Mouse (Mus musculus) layer of hippocampus, adult 18-20 months (tissue): Measurements from ENCODE around the gene Mier2. TPM values are rescaled to one million over a fixed set of nuclear protein-coding genes. Genes with fewer than 3 reads are reported as not detected.

Experiments
- DNase-seq, 2 experiments: peaks; one replicate each; pipeline ENCODE4 v3.0.0; 2022; ENCODE audit warnings: low spot score in 2 of 2
- total RNA-seq, 2 experiments: library from RNA; stranded (reverse); gene quantifications; 2 replicates each; pipeline ENCODE4 v1.2.3; 2021

Gene Mier2
- total RNA-seq, 2 experiments from 2014 or later = 54.6 to 61.8 TPM

DNA sequence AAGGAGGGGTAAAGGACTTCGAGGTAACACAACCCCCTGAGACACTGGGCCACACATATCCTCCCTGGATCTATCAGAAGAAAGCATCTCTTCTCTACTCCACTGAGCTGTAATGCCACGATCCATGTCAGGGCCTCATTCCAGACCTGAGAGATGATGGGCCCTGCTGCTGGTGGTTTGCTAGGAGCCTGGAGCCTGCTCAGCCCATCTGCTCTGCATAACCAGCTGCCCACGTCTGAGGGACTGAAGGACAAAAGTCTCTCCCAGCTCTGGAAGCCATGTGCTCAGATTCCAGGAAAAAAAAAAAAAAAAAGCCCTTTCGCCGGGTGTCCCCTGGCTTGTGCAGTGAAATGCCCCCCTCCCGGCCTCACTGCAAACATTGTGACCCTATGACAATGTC, 20.8 kb upstream of the Mier2 start:
- DNase-seq = no peak

DNA sequence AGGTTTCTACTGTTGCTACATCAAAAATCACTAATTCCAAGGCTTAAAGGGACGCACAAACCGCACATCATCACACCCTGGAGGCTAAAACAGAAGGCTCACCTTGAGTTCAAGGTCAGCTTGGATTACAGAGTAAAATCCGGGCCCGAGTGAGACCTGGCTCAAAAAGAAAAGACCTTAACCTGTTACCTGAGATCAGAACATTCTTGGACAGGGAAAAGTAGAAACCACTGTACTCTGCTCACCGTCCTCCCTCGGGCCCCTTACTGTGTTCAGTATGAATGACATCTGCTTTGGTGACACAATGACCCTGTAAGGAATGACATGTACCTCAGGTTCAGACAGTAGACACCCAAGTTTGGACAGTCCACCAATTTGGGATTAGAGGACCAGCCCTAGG, 19.8 kb upstream of the Mier2 start:
- DNase-seq = no peak

DNA sequence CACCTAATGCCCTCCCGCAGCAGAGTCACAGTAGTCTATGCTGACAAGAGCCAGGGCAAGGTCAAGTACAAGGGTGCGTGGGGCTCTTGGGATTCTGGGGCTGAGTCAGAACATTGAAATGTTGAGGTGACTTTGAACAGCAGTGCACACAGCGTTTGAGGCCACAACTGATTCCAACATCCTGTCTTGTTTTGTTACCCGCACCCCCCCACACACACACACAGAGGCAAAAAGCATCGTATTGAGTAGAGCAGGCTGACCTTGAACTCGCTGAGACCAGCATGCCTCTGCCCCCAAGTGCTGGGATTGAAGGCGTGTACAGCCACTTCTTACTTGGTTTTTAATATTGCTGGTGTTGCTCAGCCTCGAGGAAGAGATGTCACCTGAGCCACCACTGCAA, 19.4 kb upstream of the Mier2 start:
- no peak for DNase-seq

DNA sequence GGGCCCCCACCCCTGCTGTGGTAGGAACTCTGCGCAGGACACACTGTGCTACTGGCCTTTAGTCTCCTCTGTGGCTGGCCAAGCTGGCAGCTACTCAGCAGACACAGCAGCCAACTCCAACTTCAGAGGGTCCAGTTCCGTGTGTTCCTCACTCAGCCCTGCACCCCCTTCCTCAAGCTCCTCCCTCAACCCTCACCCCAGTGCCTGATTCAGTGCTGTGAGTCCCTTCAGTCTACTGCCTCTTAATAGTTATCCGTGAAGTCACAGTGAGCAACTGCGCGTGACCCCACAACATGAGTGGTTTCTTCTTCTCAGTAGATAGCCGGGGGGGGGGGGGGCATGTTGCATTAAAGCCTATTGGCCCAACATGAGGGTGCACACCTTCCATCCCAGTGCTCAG, 18.6 kb upstream of the Mier2 start:
- DNase-seq = no peak

DNA sequence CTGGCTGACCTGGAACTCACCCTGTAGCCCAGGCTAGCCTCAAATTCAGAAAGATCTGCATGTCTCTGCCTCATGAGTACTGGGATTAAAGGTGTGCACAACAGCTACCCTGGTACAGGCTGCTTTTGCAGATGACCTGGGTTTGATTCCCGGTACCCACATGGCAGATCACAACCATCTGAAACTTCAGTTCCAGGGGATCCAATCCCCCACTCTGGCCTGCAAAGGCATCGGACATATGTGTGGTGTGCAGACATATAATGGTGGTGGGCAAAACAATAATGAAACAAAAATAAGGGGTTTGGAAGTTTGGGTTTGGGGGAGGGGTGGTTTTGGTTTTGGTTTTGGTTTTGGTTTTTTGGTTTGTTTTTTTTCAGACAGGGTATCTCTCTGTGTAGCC, 16.3 kb upstream of the Mier2 start:
- DNase-seq = no peak

DNA sequence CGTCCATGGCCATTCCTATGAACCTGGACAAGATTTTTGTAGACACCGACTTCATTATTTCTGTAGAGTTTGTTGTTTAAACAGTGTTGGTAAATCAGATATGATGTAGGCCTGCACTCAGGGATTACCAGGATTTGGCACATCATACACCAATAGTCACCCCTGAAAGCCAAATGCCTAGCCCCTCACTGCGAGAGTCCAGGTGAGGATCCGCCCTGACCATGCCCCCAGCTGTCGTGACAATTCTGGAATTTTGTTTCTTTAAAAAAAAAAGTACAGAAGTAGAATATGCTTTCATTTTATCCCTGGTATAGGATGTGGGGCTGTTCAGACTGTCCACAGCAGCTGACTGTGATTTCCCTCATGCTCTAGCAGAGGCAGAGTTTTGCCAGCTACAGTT, 14.9 kb upstream of the Mier2 start:
- DNase-seq = no peak

DNA sequence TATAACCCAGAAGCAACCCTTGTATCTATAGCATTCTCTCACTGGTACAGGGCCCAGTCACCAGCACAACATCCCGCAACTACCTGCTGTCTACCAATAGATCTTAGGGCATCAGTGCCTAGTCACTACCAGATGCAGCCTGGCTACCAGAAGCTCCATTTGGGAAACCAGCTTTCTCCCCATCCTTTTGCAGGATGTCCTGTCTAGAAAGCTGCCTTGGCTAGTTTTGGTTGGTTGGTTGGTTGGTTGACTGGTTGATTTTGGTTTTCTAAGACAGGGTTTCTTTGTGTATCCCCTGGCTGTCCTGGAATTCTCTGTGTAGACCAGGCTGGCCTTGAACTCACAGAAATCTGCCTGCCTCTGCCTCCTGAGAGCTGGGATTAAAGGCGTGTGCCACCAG, 4.7 kb upstream of the Mier2 start:
- DNase-seq = no peak

DNA sequence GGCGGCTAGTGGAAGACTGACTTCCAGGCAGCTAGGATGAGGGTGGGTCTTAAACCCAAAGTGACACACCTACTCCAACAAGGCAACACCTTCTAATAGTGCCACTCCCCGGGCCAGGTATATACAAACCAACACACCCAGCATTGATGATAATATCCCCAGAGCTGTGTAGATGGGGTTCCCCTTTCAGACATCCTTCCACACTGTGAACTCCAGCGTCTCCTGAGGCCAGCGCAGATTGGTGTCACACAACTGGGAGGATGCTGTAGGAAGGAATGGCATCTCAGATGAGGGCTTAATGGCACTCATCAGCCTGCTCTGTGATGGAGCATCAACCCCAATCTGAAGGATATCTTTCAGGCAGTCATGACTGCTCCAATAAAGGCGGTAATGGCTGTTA, 2.5 kb upstream of the Mier2 start:
- no peak for DNase-seq

DNA sequence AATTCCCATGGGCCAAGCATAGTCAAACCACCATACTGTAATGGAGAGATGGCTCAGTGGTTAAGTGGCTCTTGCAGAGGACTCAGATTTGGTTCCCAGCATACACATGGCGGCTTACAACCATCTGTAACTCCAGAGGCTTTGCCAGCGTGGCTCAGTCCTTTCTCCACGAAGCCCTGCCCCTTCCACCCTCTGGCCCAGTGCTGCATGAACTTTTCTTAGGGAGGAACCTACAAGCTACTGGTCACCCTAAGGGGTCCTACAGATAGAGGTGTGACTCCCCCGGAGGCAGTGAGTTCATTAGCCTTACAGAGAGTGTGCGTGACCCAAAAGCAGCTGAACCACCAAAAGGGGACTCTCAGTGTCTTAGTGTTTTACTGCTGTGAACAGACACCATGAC, 2.0 kb upstream of the Mier2 start:
- no peak for DNase-seq

DNA sequence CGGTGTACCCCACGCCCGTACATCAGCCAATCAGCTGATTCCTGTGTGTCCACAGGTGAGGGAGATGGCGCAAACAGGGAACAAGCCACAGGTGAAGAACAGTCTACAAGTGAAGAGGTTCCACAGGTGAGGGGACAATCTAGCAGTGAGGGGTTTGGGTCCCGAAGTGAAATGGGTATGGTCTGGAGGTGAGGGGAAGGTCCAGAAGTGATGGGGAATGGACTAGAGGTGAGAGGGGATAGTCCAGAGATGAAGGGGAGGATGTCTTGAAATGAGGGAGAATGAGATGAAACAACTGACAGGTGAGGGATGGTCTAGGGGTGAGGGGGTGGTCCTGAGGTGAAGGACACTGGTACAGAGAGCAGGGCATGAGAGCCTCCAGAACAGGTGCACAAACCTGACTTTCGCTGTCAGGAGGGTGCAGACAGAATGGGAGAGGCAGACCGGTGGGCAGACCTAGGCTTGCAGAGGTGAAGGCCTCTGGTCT, 282 bp upstream of the Mier2 start:
- DNase-seq = no peak

DNA sequence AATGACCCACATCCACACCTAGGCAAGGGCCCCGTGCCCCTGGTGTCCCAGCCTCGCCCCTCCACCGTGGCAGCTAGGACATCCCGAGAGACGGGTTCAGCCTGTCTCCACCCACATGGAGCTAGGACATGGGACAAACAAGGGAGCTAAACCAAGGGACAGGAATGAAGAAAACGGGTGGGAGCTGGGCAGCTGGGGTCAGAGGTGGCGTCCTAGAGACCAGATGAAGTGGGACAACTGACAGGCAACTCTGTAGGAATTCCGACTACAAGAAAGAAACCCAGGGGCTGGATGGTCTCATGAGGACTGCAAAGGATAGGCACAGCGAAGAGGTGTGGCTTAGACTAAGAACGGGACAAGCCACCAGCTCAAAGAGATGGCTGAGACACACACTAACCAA, 1.3 kb downstream of the Mier2 start:
- DNase-seq = no peak

DNA sequence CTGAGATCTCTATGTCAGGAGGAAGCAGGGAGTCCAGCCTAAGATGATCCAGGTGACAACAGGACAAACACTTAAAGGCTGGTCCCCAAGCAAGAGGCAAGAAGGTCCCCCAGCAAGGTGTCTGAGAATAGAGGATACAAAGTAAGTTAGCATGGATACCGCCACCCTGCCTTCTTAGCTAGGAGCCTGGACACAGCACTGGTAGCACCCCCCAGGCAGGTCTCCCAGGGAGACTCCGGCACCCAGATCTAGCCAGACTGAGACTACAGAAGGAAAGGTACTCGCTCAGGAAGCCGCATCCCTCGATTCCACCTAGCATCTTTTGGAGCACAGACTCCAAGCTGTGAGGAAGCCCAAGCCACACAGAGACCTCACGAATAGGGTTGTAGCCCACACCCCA, 1.8 kb downstream of the Mier2 start:
- no peak for DNase-seq

DNA sequence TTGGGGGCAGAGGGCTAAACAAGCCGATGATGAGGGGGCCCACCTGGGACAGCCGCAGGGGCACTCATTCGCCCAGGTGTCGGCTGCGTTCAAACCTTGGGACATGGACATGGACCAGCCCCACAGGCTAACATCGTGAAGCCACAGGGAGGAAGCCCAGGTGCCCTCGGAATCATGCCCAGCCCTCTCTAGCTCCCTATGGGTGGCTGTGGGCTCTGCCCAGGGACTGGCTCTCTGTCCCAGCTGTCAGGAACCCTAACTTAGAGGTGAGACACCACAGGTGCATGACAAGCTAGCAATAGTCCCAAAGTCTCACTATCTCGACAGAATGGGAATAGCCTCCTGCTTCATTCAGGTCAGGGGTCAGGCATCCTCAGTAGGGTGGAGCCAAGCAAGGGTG, 2.5 kb downstream of the Mier2 start:
- DNase-seq = no peak

DNA sequence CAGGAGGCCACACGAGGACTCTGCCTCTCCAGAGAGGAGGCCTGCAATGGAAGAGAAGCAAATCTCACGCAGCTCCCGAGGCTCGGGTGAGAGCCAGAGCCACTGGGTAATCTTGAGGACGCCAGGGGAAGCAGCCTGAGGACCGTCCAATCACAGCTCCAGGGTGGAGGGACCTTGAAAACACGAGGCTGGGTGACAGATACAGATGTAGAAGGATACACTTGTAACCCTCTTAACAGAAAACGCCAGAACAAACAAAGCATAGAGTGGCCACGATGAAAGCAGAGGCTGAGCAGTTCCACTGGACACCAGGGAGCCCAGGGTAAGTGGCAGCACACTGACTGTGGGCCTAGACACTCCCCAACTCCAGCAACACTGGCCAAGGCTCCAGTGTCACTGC, 4.6 kb downstream of the Mier2 start:
- DNase-seq = no peak

DNA sequence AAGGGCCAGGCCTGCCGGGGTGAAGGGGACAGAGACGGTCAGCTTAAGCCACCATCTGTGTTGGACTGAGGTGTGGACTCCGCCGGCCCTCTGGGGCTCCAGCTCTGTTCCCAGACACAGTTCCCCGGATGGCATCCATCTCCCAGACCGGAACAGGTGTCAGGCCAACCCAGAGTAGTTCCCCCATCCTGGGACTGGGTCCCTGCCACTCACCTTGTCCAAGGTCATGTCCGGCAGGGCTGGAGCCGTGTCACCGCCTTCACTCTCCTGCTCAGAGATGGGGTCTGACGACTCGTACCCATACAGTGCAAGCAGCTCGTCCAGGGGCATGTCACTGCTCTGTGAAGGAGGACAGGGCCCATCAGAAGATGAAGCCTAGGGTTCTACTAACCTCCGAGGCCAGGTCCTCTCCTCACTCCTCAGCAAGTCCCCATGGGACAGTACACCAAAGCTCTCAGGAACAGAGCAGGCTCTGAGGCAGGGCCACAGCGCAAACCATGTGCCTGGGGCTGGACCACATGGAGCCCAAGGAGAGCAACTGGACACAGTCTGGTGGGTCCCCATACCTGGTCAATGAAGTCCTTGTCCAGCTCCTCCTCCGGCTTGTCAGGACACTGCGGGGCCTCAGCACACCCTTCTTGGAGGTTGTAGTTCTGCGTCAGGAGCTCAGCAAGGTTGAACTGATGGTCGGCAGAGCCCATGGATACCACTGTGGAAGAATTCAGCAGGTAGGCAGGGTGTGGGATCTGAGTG, 5.9 kb downstream of the Mier2 start:
- no peak for DNase-seq

DNA sequence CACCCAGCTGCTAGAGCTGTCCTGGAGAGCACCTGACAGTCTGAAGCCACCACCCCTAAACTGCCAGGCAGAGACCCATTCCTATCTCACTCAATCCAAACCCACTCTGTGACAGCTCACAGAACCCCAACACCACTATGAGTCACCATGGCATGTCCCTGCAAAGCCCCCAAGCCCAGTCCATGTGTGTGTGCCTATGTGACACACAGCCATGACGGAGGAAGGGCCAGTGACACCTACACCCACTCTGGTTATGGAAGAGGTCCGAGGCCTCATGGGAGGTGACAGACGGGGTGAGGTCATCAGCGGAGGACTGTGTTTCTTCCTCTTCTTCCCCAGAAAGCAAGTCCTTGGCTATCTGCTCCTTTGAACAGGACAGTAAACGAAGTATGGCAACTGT, 6.5 kb downstream of the Mier2 start:
- DNase-seq = no peak

DNA sequence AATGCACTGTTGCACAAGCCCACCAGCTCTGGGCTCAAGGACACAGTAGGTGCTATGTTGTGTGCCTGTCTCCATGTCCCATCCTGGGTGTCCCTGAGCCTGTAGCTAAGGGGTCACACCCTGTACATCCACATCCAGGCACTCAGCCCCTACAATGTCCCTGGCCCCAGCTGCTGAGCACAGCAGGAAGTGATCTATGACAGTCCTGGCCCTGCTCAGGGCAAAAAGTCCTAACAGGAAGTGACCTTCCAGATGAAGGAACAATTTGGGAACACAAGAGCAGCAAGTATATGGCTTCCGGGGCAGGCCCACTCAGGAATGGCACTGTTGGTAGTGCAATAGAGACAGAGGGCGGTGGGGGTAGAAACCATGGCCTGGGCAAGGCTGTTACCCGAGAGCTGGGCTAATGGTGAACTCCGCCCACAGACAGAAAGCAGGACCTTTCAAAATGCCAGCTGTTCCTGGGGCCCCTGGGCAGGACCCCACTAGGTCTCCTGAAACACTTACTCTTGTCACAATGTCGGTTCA, 7.8 kb downstream of the Mier2 start:
- no peak for DNase-seq

DNA sequence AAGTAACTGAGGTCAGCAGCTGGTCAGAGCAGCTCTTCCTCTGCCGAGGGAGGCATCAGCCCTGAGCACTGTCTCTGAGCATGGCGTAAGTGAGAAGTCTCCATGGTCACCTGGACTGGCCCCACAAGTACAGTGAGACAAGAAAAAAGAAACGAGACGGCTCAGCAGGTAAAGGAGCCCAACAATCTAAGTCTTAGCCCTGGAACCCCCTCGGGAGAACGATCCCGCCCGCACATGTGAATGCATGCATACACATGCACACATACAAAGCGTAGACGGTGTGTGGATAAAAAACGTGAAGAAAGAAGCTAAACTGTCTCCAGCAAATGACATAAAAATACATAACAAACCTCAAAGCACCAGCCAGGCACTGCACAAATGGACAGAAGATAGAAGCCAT, 8.5 kb downstream of the Mier2 start:
- DNase-seq = no peak

DNA sequence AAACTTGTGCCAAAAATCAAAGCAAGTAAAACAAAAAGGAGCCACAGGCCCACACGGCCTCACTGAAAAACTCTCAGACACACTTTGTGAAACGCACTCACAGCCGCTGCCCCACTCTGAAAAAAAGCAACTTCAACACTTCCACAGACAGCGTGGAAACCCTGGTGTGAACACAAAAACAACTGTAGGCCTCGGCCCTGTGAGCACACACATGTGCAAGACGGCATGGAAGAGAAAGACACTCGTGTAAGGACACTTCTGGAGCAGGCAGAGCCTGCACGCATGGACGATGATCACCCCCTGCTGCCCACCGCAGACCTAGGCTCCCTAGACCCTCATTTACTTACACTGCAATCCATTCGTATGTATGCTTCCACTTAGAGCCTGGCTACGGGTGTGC, 9.1 kb downstream of the Mier2 start:
- DNase-seq = no peak

DNA sequence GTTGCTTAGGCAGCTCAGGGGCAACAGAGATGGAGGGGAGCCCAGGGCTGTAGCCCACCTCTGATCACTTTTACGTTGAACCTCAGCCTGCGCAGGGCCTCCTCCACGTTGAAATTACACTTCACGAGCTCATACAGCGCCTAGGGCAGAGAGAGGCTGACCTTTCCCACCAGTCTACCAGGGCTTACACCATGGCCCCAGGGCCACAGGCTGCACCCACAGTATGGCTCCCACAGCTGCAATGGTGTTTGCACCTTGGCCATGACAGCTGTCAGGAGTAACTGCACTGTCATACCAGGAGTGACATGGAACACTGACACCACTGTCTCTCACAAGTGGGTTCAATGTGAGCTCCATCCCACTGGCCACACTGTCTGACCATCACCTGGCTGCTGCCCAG, 10.4 kb downstream of the Mier2 start:
- DNase-seq = no peak

DNA sequence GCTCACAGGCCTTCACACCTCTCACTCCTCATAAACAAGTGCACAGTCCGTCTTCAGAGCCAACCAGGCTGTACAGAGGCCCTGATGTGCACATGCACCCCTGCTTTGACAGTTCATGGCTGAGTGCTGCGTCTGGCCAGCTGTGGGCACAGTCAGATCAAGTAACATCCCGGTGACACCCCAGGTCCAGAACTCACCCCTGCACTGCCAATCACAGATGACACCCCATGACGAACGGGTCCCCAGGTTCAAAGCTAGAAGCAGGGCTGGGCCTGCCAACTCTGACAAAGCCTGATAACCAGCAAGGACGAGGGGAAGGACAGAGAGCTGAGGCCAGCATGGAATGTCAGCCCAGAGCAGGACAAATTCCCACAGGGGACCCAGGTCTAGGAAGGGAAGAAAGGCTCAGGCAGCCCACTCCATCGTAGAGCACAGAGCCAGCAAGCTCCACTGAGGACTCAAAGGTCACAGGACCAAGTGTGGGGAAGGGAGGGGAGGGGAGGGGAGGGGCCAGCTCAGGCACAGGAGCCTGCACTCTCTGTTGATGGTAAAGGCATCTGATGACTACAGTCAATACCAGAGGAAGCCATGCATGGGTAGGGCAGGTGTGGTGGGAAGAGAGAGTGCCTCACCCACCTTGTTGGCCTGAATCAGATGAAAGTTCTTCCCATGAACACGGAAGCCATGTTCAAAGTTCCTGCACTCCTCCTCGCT, 11.0 kb downstream of the Mier2 start:
- DNase-seq = no peak

DNA sequence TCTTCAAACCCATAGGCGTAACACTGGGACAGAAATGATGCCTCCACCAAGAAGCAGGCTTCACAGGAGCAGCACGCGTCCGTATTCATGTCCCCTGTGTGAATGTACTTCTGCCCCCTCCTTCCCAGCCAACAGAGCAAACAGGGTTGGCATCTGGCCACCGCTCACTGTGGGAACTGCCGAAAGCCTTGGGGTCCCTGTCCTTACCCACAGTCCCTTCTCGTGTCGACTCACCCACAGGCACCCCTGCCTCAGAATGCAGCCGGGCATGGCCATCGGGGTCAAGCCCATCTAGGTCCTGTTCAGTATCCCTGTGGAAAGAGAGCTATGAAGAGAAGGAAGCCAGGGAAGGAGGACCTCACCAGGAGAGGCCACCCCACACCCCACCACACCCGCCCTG, 12.8 kb downstream of the Mier2 start:
- no peak for DNase-seq

DNA sequence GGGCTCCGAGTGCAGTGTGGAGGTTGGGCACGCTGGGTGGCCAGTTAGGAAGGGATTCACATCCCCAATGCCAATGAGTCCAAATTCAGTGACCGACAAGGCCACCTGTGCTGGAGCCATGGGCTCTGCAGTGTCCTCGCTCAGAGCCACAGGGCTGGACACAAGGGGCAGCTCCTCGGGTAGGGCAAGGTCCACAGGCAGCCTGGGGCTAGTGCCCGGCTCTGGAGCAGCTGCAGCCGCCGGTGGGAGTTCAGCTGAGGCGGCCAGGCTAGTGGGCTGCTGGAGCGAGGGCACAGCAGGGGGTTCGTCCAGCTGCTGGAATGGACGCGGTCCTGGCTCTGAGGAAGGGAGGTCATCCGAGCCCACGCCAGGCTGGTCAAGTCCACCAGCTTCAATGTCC, 13.5 kb downstream of the Mier2 start:
- DNase-seq = no peak
